ENCODE assay signal across 17 mouse cellular contexts in the genomic region with DNA sequence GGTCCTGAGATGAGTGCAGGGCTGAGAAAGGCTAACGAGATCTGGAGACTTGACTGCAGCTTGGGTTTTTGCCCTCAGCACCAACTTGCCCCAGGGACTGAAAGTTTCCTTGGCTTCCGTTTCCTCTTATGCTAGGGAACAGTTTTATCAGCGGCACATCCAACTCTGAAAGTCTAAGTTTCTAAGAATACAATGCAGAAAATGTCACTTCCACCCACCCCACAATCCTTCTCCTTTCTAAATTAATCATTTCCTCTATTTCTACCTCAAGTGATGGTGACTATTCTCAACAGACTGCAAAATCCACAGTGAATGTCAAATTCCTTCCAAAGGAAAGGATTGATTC. TPM values are rescaled to one million over a fixed set of nuclear protein-coding genes. Genes with fewer than 3 reads are reported as not detected.
DNase-seq lines count a peak whose midpoint lies in the region; TF ChIP-seq lines count a peak whose summit lies in the region.
"Had no signal": no experiment of that assay in that cellular context is flagged by ENCODE, and none has a peak within 500 bp of the region (broad histone marks: within the 10 kb centered on the region; RNA-seq: fewer than 3 reads in every experiment).

No protein-coding gene starts in this region.

- TF ChIP-seq POLR2A in heart, adult 2 months (IDR thresholded peaks at IDR 0.05; ENCODE audit: insufficient read depth, low read depth, low read length), result no peak

- no peaks in the 10 kb centered on the region for H3K27me3 ChIP-seq in heart, adult 2 months (ENCODE audit: control insufficient read depth, insufficient read depth, low read length)
- H3K27me3 ChIP-seq in heart, embryonic 10.5 days (ENCODE audit: insufficient read depth, poor library complexity, severe bottlenecking), result no peaks in the 10 kb centered on the region
- no peaks in the 10 kb centered on the region for H3K27me3 ChIP-seq in splenic B cell, adult 2 months (ENCODE audit: control insufficient read depth, insufficient read depth, low read length, poor library complexity, severe bottlenecking)
- H3K27me3 ChIP-seq: forebrain, embryonic 13.5 days; liver, embryonic 13.5 days; neural tube, embryonic 12.5 days had no signal

- TF ChIP-seq CTCF in heart, adult 2 months (IDR thresholded peaks at IDR 0.05), result no peak

- WGBS in heart, adult 2 months, result 10% methylated on average over 3 of the region's 3 CpGs
- 70% methylated on average over 3 of the region's 3 CpGs for WGBS in heart, embryonic 10.5 days

- no peak for TF ChIP-seq EP300 in heart, adult 2 months (IDR thresholded peaks at IDR 0.05; ENCODE audit: insufficient read depth, low read depth, low read length)

- H3K9me3 ChIP-seq in heart, embryonic 10.5 days, result no peaks in the 10 kb centered on the region
- H3K9me3 ChIP-seq: forebrain, embryonic 13.5 days; liver, embryonic 13.5 days; midbrain, embryonic 10.5 days; neural tube, embryonic 12.5 days had no signal

- peaks cover 7% of the 10 kb centered on the region for H3K4me1 ChIP-seq in heart, adult 2 months (ENCODE audit: control insufficient read depth, insufficient read depth, low read length)
- H3K4me1 ChIP-seq in heart, embryonic 10.5 days, result peaks cover 22% of the 10 kb centered on the region; the same call in 1 of the 2 replicates
- H3K4me1 ChIP-seq: liver, embryonic 13.5 days; neural tube, embryonic 12.5 days had no signal

- 0 out of 2 replicates have a peak, but pooled peaks cover 2% of the 10 kb centered on the region for H3K36me3 ChIP-seq in heart, adult 2 months (ENCODE audit: control insufficient read depth, insufficient read depth, low read length)
- H3K36me3 ChIP-seq in heart, embryonic 10.5 days, result no peaks in the 10 kb centered on the region
- no peaks in the 10 kb centered on the region for H3K36me3 ChIP-seq in splenic B cell, adult 2 months (ENCODE audit: control insufficient read depth, insufficient read depth, low read length, poor library complexity, severe bottlenecking)
- H3K36me3 ChIP-seq: liver, embryonic 13.5 days; midbrain, embryonic 10.5 days; neural tube, embryonic 12.5 days had no signal

- no peaks in the 10 kb centered on the region for H3K79me2 ChIP-seq in heart, adult 2 months (replicated peaks; ENCODE audit: control insufficient read depth, insufficient read depth, low read length)

- H3K4me3 ChIP-seq in heart, adult 2 months, result no peak overlapping the region
- H3K4me3 ChIP-seq in heart, embryonic 10.5 days, result no peak overlapping the region
- H3K4me3 ChIP-seq: forebrain, embryonic 13.5 days; gastrocnemius, adult 2 months; liver, embryonic 13.5 days; midbrain, embryonic 10.5 days; neural tube, embryonic 12.5 days had no signal

- peak overlapping the region; percentile 17 for H3K27ac ChIP-seq in heart, adult 2 months
- no peak overlapping the region for H3K27ac ChIP-seq in heart, embryonic 10.5 days
- H3K27ac ChIP-seq: forebrain, embryonic 13.5 days; gastrocnemius, adult 2 months; kidney, postnatal 0 days; liver, embryonic 13.5 days; neural tube, embryonic 12.5 days had no signal

- intact Hi-C loops in heart, adult 2 months (cut with DNase I), result no loop called here

- no peak for DNase-seq in heart, adult 2 months
- no peak for DNase-seq in heart, embryonic 10.5 days (ENCODE audit: low spot score)
- peak; percentile 30 for DNase-seq in right cerebral cortex, adult 18-20 months
- no peak for DNase-seq in right cerebral cortex, postnatal 14 days
- DNase-seq in left cerebral cortex, adult 18-20 months (ENCODE audit: low spot score in 2 of 2), result peak; percentile 6 to 13
- peak; percentile 29 for DNase-seq in splenic B cell, adult 2 months (ENCODE audit: low read depth, low spot score)
- no peak for DNase-seq in gastrocnemius, adult 18-20 months (ENCODE audit: low spot score)
- DNase-seq in spleen, postnatal 14 days (ENCODE audit: low spot score in 2 of 2), result no peak
- DNase-seq: adrenal gland, postnatal 10 days; cerebellum, adult 9-10 months; gastrocnemius, adult 2 months; liver, embryonic 13.5 days; thymus, adult 18-20 months had no signal

- no peak overlapping the region for H3K9ac ChIP-seq in heart, adult 2 months (ENCODE audit: low read depth, low read length)
- H3K9ac ChIP-seq: forebrain, embryonic 13.5 days; liver, embryonic 13.5 days; neural tube, embryonic 12.5 days had no signal

RNA-seq across cellular contexts. Expression of a gene that starts 59.5 kb away (rescaled TPM):
- total RNA-seq in heart, adult 2 months (2021), result 10 to 100 TPM; 25.2 to 28.8 TPM
- 26.4 and 27.4 TPM in 2 replicates for polyA plus RNA-seq in heart, adult 2 months (2012; rRNA removed)
- 44.5 and 50.9 TPM in 2 replicates for polyA plus RNA-seq in heart, embryonic 10.5 days (2016; fragmentation: Nextera tagmentation; extraction: Ambion mirVana)
- 10 to 100 TPM; 24.8 to 26.0 TPM for total RNA-seq in left cerebral cortex, adult 18-20 months (2021)
- total RNA-seq in gastrocnemius, adult 18-20 months (2021), result 10 to 100 TPM; 23.4 to 25.1 TPM

Comparison
In these comparisons a context has a peak if more than half of its experiments do, and no peak if none do; other contexts are left out.
1. DNase-seq: peak in right cerebral cortex, adult 18-20 months (single experiment), left cerebral cortex, adult 18-20 months (2 of 2) and splenic B cell, adult 2 months (single experiment); none in heart, adult 2 months (0 of 2), heart, embryonic 10.5 days (single experiment), right cerebral cortex, postnatal 14 days (single experiment), gastrocnemius, adult 18-20 months (single experiment) and spleen, postnatal 14 days (0 of 2).